Mouse (Mus musculus): ENCODE measurements around the gene Cd68. TPM values are rescaled to one million over a fixed set of nuclear protein-coding genes. Genes with fewer than 3 reads are reported as not detected.

Cd68 gene
- total RNA-seq, 2 experiments from 2014 or later, result 14.9 to 15.1 TPM

- intact Hi-C loops (cut with DNase I), result no loop called here
- DNase-seq (ENCODE audit: low spot score in 2 of 2), result peak in 1 of 2 experiments; percentile 26
Observed at GRCm38 (mm10) chr11:69695361-69696181, 29.6 kb upstream of the Cd68 start, which contains the start of the genes Tnfsf12 and Tnfsfm13. Gene Tnfsf12 (minus strand): TSS chr11:69695849. Gene Tnfsfm13 (minus strand): TSS chr11:69696098.

- DNase-seq (ENCODE audit: low spot score in 2 of 2), result peak; percentile 52 to 58
- intact Hi-C loops (cut with DNase I), result no loop called here
Observed at GRCm38 (mm10) chr11:69695046-69695360, 29.1 kb upstream of the Cd68 start.

DNA sequence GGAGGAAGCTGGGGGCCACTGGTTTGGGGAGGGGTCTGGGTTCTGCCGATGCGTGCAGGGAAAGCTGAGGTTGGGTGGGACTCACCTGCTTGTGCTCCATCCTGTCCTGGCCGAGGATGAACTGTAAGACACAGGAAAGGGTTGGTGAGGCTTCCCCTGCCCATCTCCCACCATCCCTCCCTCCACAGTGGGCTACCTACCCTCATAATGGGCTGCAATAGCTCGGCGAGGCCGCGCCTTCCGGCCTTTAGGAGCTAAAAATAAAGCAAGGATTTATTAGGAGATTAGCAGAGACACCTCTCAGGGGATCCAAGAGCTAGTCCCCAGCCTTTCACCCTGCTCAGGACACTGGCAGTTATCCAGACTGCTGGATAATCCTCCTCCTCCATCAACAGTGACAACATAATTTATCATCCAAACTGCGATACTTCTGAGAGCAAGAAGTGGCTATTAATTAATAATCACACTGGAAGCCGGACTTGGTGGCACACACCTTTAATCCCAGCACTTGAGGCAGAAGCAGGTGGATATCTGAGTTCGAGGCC lies 27.5 kb upstream of the Cd68 start:
- intact Hi-C loops (cut with DNase I), result no loop called here
- DNase-seq (ENCODE audit: low spot score in 2 of 2), result no peak

DNA sequence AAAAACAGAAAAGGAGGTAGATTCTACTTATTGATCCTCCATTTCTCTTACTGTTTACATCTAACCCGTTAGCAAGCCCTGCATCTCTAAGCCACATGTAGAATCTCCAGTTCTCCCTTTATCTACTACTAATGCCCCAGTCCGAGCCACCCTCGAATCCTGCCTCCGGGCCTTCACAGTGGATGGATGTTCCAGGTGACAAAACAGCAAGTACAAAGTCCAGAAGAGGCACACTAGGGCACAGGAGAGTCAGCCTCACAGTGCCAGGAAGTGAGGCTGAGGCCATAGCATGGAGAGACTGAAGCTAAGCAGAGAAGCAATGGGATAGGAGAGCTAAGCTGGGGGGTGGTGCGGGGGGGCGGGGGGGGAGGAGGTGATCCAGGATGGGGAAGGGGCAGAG lies 26.9 kb upstream of the Cd68 start:
- DNase-seq (ENCODE audit: low spot score in 2 of 2), result no peak
- intact Hi-C loops (cut with DNase I), result no loop called here

DNA sequence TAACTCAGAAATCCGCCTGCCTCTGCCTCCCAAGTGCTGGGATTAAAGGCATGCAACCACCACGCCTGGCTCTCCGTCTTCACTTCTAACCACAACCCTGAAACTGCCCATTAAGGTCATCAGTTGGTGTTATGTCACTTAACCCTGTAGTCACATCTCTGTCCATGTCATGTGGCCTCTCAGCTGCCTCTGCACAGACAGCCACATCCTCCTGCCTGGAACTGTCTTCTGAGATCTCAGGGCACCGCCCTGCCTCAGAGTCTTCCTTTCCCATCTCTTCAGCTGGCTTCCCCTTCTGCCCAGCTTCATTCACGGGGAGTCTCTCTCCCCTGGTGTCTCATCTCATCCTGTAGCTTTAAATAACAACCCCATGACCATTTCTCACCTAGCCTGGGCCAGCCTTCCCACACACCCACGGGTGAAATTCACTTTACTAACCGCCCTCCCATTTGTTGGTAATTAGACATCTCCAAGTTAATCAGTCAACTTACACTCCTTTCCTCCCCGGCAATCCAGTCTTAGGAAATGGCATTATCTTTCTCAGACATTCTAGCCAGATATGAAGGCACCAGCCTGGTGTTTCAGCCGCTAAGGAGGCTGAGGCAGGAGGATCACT lies 26.4 kb upstream of the Cd68 start:
- no peak for DNase-seq (ENCODE audit: low spot score in 2 of 2)
- intact Hi-C loops (cut with DNase I), result no loop called here

- DNase-seq (ENCODE audit: low spot score in 2 of 2), result no peak
- intact Hi-C loops (cut with DNase I), result no loop called here
Observed at GRCm38 (mm10) chr11:69689891-69690290, 23.9 kb upstream of the Cd68 start.

- DNase-seq (ENCODE audit: low spot score in 2 of 2), result no peak
- intact Hi-C loops (cut with DNase I), result no loop called here
Observed at GRCm38 (mm10) chr11:69687061-69687460, 21.1 kb upstream of the Cd68 start.

DNA sequence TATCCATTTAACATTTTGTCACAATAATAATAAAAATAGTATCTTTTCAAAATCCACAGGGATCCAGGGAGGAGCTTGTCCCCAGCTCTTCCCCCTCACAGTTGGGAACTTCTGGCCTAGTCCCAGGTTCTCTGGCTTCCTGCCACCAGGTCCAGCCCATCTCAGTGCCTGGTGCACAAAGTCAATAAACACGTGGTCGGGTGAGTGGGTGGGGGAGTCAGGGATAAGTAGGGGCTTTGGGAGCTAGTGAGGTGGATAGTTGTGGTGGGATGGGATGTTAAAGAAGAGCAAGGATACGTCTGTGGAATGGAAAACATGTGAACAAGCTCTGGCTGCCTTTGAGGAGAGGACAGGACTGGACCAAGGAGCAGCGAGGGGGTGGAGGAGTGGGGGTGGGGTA lies 20.4 kb upstream of the Cd68 start:
- intact Hi-C loops (cut with DNase I), result no loop called here
- peak in 1 of 2 experiments; percentile 41 for DNase-seq (ENCODE audit: low spot score in 2 of 2)

DNA sequence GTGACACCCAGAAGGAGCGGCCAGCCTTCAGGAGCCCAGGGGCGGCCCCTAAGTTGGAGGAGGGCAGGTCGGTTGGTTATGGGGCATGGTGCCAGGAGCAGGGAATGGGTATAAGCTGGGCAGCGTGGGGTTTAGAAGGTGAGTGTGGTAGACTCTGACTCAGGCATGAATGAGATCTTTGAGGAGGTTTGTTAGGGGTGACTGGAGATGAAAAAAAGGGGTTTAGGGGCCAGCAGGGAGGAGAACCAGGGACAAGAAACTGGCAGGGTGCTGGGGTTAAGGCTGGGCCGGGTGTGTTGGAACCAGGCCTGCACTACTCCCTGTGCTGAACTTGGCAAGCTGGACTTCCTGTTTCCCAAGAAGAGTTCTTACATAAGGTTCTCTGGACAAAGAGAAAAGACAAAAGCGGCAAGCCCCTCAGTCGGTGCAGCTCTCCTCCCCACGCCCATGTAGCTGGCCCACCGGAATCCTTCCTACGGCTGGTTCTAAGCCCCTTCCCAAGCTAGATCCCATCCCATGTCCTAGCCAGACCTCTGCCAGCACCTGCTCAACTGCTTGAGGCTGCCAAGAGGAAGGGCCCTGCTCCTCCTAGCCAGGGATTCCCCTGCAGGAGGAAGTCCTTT lies 19.7 kb upstream of the Cd68 start, which contains the start of gene Tnfsf13:
Gene Tnfsf13 (minus strand): TSS at position 259 of the 623 bp plus-strand sequence.
- DNase-seq (ENCODE audit: low spot score in 2 of 2), result peak in 1 of 2 experiments; percentile 44
- intact Hi-C loops (cut with DNase I), result no loop called here

- no peak for DNase-seq (ENCODE audit: low spot score in 2 of 2)
- intact Hi-C loops (cut with DNase I), result loop anchor here (5.0 kb wide), 1 partner anchor 217 kb away; the partner anchor contains the start of genes 2810408A11Rik and Neurl4
Observed at GRCm38 (mm10) chr11:69684936-69685335, 19.0 kb upstream of the Cd68 start.

GRCm38 (mm10) chr11:69684128-69684745 lies 18.3 kb upstream of the Cd68 start:
- DNase-seq (ENCODE audit: low spot score in 2 of 2), result no peak
- intact Hi-C loops (cut with DNase I), result loop anchor here (5.0 kb wide), 1 partner anchor 218 kb away; the partner anchor contains the start of genes 2810408A11Rik and Neurl4

DNA sequence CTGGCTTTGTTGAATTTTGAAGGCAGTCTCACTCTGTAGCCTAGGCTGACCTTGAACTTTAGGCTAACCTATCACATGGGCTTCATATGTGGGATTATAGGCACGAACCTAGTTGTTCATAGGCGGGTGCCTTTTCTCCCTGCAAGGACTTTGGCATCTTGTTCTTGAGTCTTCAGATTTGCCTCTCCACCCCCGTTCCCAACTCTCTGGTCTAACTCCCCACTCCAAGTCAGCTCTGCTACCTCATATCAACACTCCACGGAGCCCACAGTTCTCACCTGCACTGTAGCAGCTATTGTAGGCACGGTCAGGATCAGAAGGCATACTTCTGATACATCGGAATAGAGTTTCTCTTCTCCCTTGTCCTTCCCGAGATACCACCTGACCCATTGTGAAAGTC lies 17.6 kb upstream of the Cd68 start:
- DNase-seq (ENCODE audit: low spot score in 2 of 2), result no peak
- intact Hi-C loops (cut with DNase I), result loop anchor here (2.0 to 5.0 kb wide), 2 partner anchors 33 to 219 kb away; partner anchors contain the start of genes 2810408A11Rik and Neurl4

DNA sequence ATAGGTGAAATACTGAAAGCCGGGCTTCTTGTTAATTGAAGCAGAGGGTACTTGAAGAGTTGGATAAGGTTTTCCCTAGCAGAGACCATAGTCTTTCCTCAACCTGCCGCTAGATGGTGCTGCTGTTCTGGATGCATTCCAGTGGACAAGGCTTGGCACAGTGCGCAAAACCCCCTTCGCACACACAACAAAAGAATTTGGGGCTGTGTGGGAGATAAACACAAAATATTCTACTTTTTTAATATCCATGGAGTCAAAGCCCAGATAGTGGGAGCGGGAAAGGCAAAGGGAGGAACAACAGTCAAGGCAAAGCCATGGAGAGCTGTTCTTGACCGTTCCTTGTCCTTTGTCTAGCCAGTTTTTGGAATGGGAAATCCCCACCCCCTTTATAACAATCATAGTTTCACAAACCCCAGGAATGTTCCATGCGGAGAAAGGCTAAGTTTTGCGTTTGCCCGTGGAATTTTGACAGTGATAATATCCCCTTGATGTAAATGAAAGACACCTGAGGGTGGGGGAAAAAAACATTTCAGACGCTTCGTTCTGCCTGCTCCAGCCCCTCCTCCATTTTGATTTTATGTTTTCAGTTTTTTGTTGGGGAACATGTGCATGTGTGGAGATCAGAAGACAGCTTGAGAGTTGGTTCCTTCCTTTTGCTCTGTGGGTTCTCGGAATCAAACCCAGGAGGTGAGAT lies 17.0 kb upstream of the Cd68 start:
- peak; percentile 82 to 86 for DNase-seq (ENCODE audit: low spot score in 2 of 2)
- intact Hi-C loops (cut with DNase I), result loop anchor here (1.0 to 5.0 kb wide), 3 partner anchors 34 to 219 kb away; partner anchors contain the start of genes 2810408A11Rik and Neurl4

GRCm38 (mm10) chr11:69682209-69682839 lies 16.4 kb upstream of the Cd68 start:
- no peak for DNase-seq (ENCODE audit: low spot score in 2 of 2)
- intact Hi-C loops (cut with DNase I), result loop anchor here (1.0 to 5.0 kb wide), 3 partner anchors 34 to 220 kb away; partner anchors contain the start of genes 2810408A11Rik and Neurl4

GRCm38 (mm10) chr11:69681314-69682208 lies 15.6 kb upstream of the Cd68 start, which contains the start of gene Senp3:
Gene Senp3 (minus strand): TSS chr11:69682084.
- intact Hi-C loops (cut with DNase I), result loop anchor here (1.0 to 5.0 kb wide), 4 partner anchors 9 to 221 kb away; partner anchors contain the start of genes 2810408A11Rik, Eif4a1 and Neurl4
- DNase-seq (ENCODE audit: low spot score in 2 of 2), result peak; percentile 97 to 99

DNA sequence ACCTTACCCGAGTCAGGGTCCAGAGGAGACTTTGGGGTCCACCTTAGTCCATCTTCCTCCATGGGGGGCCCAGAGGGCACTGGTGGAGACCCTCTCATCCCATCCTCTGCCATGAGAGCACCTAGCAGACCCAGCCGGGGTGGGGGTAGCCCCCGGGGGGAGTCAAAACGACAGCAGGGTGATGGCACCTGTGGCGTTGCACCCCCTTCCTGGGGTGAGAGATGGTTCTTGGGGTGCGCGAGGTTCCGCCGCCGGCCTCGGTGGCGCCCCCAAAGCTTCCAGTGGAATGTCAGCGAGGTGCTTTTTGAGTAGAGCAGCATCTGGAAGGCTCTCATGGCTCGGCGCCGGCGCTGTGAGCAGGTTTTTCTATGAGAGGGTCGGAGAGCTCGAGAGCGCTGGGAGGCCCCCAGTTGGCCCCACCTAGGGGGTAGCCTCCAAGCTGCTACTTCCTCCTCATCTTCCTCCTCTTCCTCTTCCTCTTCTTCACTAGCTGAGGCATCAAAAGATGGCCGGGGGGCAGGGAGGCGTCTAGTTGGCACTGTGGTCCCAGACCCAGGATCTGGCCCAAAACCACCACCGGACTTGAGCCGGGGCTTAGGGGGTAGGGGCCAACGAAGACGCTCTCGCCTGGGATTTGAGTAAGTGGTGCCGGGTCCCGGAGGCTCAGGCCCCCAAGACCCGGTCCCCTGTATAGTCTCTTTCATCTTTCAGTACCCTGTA lies 14.3 kb upstream of the Cd68 start:
- intact Hi-C loops (cut with DNase I), result loop anchor here (5.0 kb wide), 1 partner anchor 222 kb away; the partner anchor contains the start of genes 2810408A11Rik and Neurl4
- DNase-seq (ENCODE audit: low spot score in 2 of 2), result no peak

Data from left cerebral cortex, postnatal 36 days (tissue).